Mouse (Mus musculus) forebrain, postnatal 0 days (tissue): ENCODE measurements around the gene Fam160a1. TPM values are rescaled to one million over a fixed set of nuclear protein-coding genes. Genes with fewer than 3 reads are reported as not detected.

Experiments
- ATAC-seq: fragments of 200-750 bp; cut with Nextera tagmentation; 2 replicates; pipeline ENCODE4 v1.8.0; 2017; ENCODE audit warnings: mild to moderate bottlenecking, moderate library complexity
- DNase-seq: peaks from one replicate; pipeline ENCODE4 v3.0.0-alpha.2; 2015
- H3K27ac ChIP-seq: fragments of 300-500 bp; sonication (generic); 2 replicates; pipeline ENCODE4 v1.5.1; 2014; ENCODE audit warnings: low read depth, mild to moderate bottlenecking, antibody characterized with exemption, low read length, moderate library complexity, mixed read lengths
- H3K27me3 ChIP-seq: fragments of 300-500 bp; sonication (generic); 2 replicates; pipeline ENCODE4 v1.6.1; 2014; ENCODE audit warnings: mild to moderate bottlenecking, low read length, mixed read lengths; ENCODE audit not compliant: insufficient read depth
- H3K36me3 ChIP-seq: fragments of 300-500 bp; sonication (generic); 2 replicates; pipeline ENCODE4 v1.6.1; 2014; ENCODE audit warnings: mild to moderate bottlenecking, moderate library complexity; ENCODE audit not compliant: insufficient read depth
- H3K4me1 ChIP-seq: fragments of 300-500 bp; sonication (generic); 2 replicates; pipeline ENCODE4 v1.6.1; 2014; ENCODE audit warnings: antibody characterized with exemption; ENCODE audit not compliant: insufficient read depth
- H3K4me2 ChIP-seq: fragments of 300-500 bp; sonication (generic); 2 replicates; pipeline ENCODE4 v1.6.1; 2014; ENCODE audit warnings: low read depth, mild to moderate bottlenecking, moderate library complexity
- H3K4me3 ChIP-seq: fragments of 300-500 bp; sonication (generic); 2 replicates; pipeline ENCODE4 v1.5.1; 2014; ENCODE audit warnings: low read depth, low read length, mixed read lengths
- H3K9ac ChIP-seq: fragments of 300-500 bp; sonication (generic); 2 replicates; pipeline ENCODE4 v1.6.1; 2014; ENCODE audit warnings: mild to moderate bottlenecking
- H3K9me3 ChIP-seq: fragments of 300-500 bp; sonication (generic); 2 replicates; pipeline ENCODE4 v1.6.1; 2016; ENCODE audit warnings: low read length
- CTCF ChIP-seq: sonication (generic); IDR thresholded peaks from 2 replicates; pipeline ENCODE4 v1.5.1; 2016; ENCODE audit warnings: antibody characterized with exemption, control low read depth, low read depth
- WGBS: fragments of 180-500 bp; shearing (Covaris S2); extraction: QIAGEN DNeasy Blood & Tissue Kit; methylation state at CpG from one replicate; pipeline ENCODE4 v1.1.7; 2014; 5-methylcytosine and 5-hydroxymethylcytosine counted together
- polyA plus RNA-seq: library from polyadenylated mRNA; unstranded; fragments of >200 nt; fragmentation: Nextera tagmentation; extraction: Ambion mirVana; gene quantifications from 2 replicates; pipeline ENCODE4 v1.2.1, GENCODE M21; 2015
- total RNA-seq: library from RNA; depleted of rRNA; stranded (reverse); fragments of >200 nt; gene quantifications from 2 replicates; pipeline ENCODE4 v1.2.3, GENCODE M21; 2014

Gene Fam160a1
- total and polyA plus RNA-seq, 2 experiments from 2014 or later = 0.67 to 2.6 TPM

DNA sequence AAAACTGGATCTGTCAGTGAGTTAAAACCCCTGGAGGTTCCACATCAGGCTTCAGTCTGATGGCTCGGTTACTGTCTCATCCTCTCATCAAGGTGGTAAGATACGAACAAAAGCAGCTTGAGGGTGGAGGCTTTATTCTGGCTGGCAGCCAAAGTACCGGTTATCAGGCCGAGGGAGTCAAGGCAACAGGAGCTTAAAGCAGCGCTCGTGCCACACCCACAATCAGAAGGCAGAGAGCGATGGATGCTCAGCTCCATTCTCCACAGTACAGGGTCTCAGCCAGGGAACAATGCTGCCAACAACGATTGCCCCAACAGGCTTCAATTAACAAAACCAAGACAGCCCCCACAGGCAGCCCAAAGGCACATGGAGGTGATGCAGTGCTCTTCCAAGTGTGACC is 106.4 kb downstream of the Fam160a1 start:
- Histone ChIP-seq H3K27me3 (no peaks in the 10 kb centered on the region), H3K27ac (no peak overlapping the region), H3K9ac (no peak overlapping the region), H3K4me1 (no peaks in the 10 kb centered on the region), H3K9me3 (no peaks in the 10 kb centered on the region), H3K36me3 (no peaks in the 10 kb centered on the region), H3K4me2 (no peak overlapping the region), H3K4me3 (no peak overlapping the region)
- DNase-seq (no peak), ATAC-seq (no peak)
- no peak for TF ChIP-seq CTCF
- 37% methylated on average over 8 of the region's 8 CpGs for WGBS

DNA sequence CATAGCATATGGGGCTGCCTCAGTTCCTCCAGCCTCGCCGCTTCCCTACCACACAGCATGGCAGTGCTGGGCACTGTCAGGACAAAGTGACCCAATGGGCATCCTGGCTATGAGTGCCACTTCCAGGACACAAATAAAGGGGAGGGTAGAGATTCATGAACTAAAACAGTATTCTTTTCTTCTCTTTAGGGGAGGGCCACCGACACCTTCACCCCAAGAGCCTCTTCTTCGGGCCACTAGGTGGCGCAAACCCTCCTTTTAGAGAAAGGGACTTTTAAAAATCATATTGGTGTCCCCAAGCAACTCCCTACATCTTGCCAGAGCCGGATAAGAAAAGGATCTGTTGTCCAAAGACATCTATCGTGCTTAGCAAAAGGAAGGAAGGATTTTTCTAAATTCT is 109.7 kb downstream of the Fam160a1 start:
- Histone ChIP-seq H3K4me1 (no peaks in the 10 kb centered on the region), H3K9ac (no peak overlapping the region), H3K36me3 (no peaks in the 10 kb centered on the region), H3K4me3 (no peak overlapping the region), H3K4me2 (no peak overlapping the region), H3K27ac (no peak overlapping the region), H3K9me3 (no peaks in the 10 kb centered on the region), H3K27me3 (no peaks in the 10 kb centered on the region)
- peak; percentile 63 for DNase-seq
- peak; percentile 69 for TF ChIP-seq CTCF
- no peak; the same call in 1 of the 2 replicates for ATAC-seq
- WGBS = 35% methylated on average over 7 of the region's 7 CpGs

DNA sequence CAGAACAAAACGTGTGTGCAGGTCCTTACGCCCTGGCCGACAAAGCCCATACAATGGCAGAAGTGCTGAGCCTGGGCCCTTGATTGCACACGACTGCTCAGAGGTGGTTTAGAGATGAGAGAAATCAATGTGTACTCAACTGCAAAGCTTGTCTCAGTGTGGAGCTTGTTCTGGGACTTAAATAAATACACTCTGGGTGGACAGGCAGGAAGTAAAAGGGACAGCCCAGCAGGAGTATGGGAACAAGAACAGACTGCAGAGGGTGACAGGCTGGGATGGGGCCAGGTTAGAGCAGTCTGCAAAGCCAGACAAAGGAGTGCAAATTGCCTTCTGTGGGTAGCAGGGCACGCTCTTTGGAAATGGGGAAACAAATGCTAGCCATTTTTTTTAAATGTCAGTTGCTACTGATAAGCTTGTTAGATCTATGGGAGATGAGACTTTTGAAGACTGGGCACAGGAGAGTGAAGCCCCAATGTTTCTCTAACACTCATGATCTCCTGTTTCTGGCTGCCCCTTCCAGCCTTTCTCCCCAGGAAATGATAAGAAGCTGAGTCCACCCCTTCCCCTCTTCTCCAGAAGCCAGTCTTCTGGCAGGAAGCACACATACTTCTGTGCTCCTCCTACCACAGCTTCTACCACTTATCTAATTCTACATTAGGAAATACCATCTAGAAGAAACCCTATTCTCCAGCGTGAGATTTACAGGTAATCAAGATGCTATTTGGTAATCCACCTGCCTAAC is 113.8 kb downstream of the Fam160a1 start:
- DNase-seq = peak; percentile 8

DNA sequence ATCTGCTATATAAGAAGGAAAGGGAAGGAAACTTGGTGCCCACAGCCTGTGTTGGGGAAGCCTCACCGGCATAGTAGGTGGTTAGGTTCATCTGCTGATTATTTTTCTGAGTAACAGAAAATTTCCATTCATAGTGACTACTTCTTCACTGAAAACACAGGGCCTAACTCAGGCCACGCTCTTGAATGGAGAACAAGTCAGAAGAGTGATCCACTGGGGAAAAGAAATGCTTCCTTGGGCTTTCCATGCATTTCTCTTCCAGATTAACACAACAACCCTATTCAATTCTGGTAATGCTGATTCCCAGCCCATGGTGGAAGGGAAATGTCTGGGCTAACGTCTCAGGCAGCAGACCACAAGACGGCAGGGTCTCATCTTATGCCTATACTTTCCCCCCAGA is 118.6 kb downstream of the Fam160a1 start:
- TF ChIP-seq CTCF = no peak
- no peaks in the 10 kb centered on the region for H3K27me3 ChIP-seq
- no peaks in the 10 kb centered on the region for H3K9me3 ChIP-seq
- DNase-seq (no peak), ATAC-seq (no peak)
- H3K36me3 ChIP-seq = no peaks in the 10 kb centered on the region
- WGBS = 83% methylated on average over 4 of the region's 4 CpGs
- H3K4me1 ChIP-seq = no peaks in the 10 kb centered on the region
- no peak overlapping the region for H3K27ac ChIP-seq
- H3K4me2 ChIP-seq = no peak overlapping the region
- H3K4me3 ChIP-seq = no peak overlapping the region
- no peak overlapping the region for H3K9ac ChIP-seq

More for the DNA sequence above, 113.8 kb downstream of the Fam160a1 start:
- H3K9me3 ChIP-seq = no peaks in the 10 kb centered on the region
- H3K36me3 ChIP-seq = no peaks in the 10 kb centered on the region
- H3K4me1 ChIP-seq = no peaks in the 10 kb centered on the region
- WGBS = 46% methylated on average over 6 of the region's 6 CpGs
- peak; percentile 51 for ATAC-seq
- no peaks in the 10 kb centered on the region for H3K27me3 ChIP-seq
- TF ChIP-seq CTCF = no peak
- H3K4me3 ChIP-seq = no peak overlapping the region
- H3K27ac ChIP-seq = no peak overlapping the region
- H3K9ac ChIP-seq = no peak overlapping the region
- H3K4me2 ChIP-seq = no peak overlapping the region

DNA sequence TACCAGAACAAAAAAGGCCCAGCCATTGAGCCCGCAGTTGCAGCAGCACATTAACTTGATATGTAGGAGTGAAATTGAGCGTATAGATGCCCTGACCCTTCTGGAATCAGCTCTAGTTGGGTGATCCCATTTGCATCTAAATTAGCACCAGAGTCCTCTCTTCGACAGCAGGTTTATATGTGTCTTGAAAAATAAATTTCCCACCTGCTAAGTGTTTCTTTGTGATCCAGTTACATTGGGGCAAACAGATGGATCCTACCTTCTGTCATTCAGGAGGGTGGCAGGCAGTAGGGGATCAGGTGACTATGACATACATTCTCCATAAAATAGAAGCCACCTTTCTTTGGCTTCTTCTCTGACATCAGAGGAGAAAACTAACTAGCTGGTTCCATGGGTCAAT is 122.0 kb downstream of the Fam160a1 start:
- no peak overlapping the region for H3K27ac ChIP-seq
- no peak overlapping the region for H3K4me2 ChIP-seq
- no peaks in the 10 kb centered on the region for H3K36me3 ChIP-seq
- WGBS = 62% methylated on average over 3 of the region's 3 CpGs
- H3K27me3 ChIP-seq = no peaks in the 10 kb centered on the region
- TF ChIP-seq CTCF = no peak
- no peak overlapping the region for H3K9ac ChIP-seq
- ATAC-seq (no peak), DNase-seq (no peak)
- H3K4me1 ChIP-seq = no peaks in the 10 kb centered on the region
- no peaks in the 10 kb centered on the region for H3K9me3 ChIP-seq
- no peak overlapping the region for H3K4me3 ChIP-seq

DNA sequence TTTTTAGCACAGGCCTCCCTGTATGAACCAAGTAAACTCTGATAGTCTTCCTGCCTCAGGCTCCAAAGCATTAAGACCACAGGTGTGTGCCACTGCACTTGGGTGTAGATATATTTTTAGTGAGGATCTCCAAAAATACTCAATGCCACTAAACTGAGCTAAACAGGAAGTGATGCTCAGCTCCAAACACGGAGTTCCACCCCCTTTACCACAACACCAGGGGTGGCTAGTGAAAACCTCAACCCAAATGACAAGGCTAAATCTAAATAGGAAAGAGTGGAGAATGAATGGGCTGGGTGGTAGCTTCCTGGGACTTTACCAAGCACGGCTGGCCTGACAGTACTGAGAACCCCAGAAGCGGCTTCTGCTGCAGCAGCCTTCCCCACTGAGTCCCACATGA is 124.1 kb downstream of the Fam160a1 start:
- ATAC-seq (no peak), DNase-seq (no peak)
- Histone ChIP-seq H3K4me3 (no peak overlapping the region), H3K4me1 (no peaks in the 10 kb centered on the region), H3K4me2 (no peak overlapping the region), H3K9me3 (no peaks in the 10 kb centered on the region), H3K9ac (no peak overlapping the region), H3K27ac (no peak overlapping the region), H3K36me3 (no peaks in the 10 kb centered on the region), H3K27me3 (no peaks in the 10 kb centered on the region)
- no peak for TF ChIP-seq CTCF
- 35% methylated on average over 3 of the region's 3 CpGs for WGBS

DNA sequence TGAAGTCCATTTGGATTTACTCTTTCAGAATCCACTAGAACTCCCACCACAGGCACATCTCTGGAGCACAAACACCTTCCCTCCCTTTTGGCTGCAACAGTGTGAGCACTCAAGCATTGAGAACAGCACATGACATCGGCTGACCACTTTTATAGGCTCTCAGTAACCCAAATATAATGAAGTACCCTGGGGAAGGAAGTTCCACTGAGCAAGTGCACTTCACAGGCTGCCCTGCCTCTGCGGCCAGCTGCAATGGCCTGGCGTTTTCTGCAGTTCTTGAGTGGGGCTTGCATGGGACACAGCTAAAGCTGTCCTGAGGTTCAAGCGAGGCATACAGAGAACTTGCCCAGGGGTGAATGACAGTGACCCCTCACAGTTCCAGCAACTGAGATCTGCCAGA is 126.0 kb downstream of the Fam160a1 start:
- Histone ChIP-seq H3K4me2 (no peak overlapping the region), H3K9me3 (no peaks in the 10 kb centered on the region), H3K4me3 (no peak overlapping the region), H3K4me1 (no peaks in the 10 kb centered on the region), H3K9ac (no peak overlapping the region), H3K36me3 (no peaks in the 10 kb centered on the region), H3K27ac (no peak overlapping the region), H3K27me3 (no peaks in the 10 kb centered on the region)
- ATAC-seq (no peak), DNase-seq (no peak)
- WGBS = 69% methylated on average over 4 of the region's 4 CpGs
- no peak for TF ChIP-seq CTCF
